Mouse (Mus musculus): Measurements from ENCODE around the gene Rpl10-ps3.

The Rpl10-ps3 gene

GRCm38 (mm10) chr9:50344868-50345267, at the start of gene Rpl10-ps3:
Gene Rpl10-ps3 (minus strand): TSS chr9:50344968.
- no peak for DNase-seq (ENCODE audit: low spot score in 2 of 2)

- no peak for DNase-seq (ENCODE audit: low spot score in 2 of 2)
These were observed 30.8 kb upstream of the Rpl10-ps3 start for GRCm38 (mm10) chr9:50375598-50375997.

- peak; percentile 53 to 60 for DNase-seq (ENCODE audit: low spot score in 2 of 2)
These were observed 29.9 kb upstream of the Rpl10-ps3 start for GRCm38 (mm10) chr9:50374666-50375065.

GRCm38 (mm10) chr9:50368551-50369297, 24.0 kb upstream of the Rpl10-ps3 start:
- DNase-seq (ENCODE audit: low spot score in 2 of 2), result no peak

GRCm38 (mm10) chr9:50365059-50365780, 20.5 kb upstream of the Rpl10-ps3 start:
- DNase-seq (ENCODE audit: low spot score in 2 of 2), result no peak

GRCm38 (mm10) chr9:50363962-50364361, 19.2 kb upstream of the Rpl10-ps3 start:
- DNase-seq (ENCODE audit: low spot score in 2 of 2), result no peak

- DNase-seq (ENCODE audit: low spot score in 2 of 2), result no peak
These were observed 18.5 kb upstream of the Rpl10-ps3 start for GRCm38 (mm10) chr9:50363259-50363658.

- DNase-seq (ENCODE audit: low spot score in 2 of 2), result no peak
These were observed 17.8 kb upstream of the Rpl10-ps3 start for GRCm38 (mm10) chr9:50362556-50362955.

- DNase-seq (ENCODE audit: low spot score in 2 of 2), result no peak
These were observed 15.6 kb upstream of the Rpl10-ps3 start for GRCm38 (mm10) chr9:50360370-50360769.

GRCm38 (mm10) chr9:50357331-50357730, 12.6 kb upstream of the Rpl10-ps3 start:
- DNase-seq (ENCODE audit: low spot score in 2 of 2), result no peak

GRCm38 (mm10) chr9:50351746-50352145, 7.0 kb upstream of the Rpl10-ps3 start:
- no peak for DNase-seq (ENCODE audit: low spot score in 2 of 2)

- no peak for DNase-seq (ENCODE audit: low spot score in 2 of 2)
These were observed 5.8 kb upstream of the Rpl10-ps3 start for GRCm38 (mm10) chr9:50350571-50350970.

GRCm38 (mm10) chr9:50349156-50349555, 4.4 kb upstream of the Rpl10-ps3 start:
- DNase-seq (ENCODE audit: low spot score in 2 of 2), result no peak

GRCm38 (mm10) chr9:50348256-50348655, 3.5 kb upstream of the Rpl10-ps3 start:
- DNase-seq (ENCODE audit: low spot score in 2 of 2), result no peak

- no peak for DNase-seq (ENCODE audit: low spot score in 2 of 2)
These were observed 9.0 kb downstream of the Rpl10-ps3 start for GRCm38 (mm10) chr9:50335539-50336325.

GRCm38 (mm10) chr9:50333413-50333812, 11.4 kb downstream of the Rpl10-ps3 start:
- peak in 1 of 2 experiments; percentile 26 for DNase-seq (ENCODE audit: low spot score in 2 of 2)

- DNase-seq (ENCODE audit: low spot score in 2 of 2), result no peak
These were observed 20.2 kb downstream of the Rpl10-ps3 start for GRCm38 (mm10) chr9:50324355-50325225.

- DNase-seq (ENCODE audit: low spot score in 2 of 2), result no peak
These were observed 24.0 kb downstream of the Rpl10-ps3 start for GRCm38 (mm10) chr9:50320729-50321128.

GRCm38 (mm10) chr9:50319506-50319905, 25.3 kb downstream of the Rpl10-ps3 start:
- DNase-seq (ENCODE audit: low spot score in 2 of 2), result no peak

- no peak for DNase-seq (ENCODE audit: low spot score in 2 of 2)
These were observed 27.5 kb downstream of the Rpl10-ps3 start for GRCm38 (mm10) chr9:50317299-50317698.

GRCm38 (mm10) chr9:50315650-50316049, 29.1 kb downstream of the Rpl10-ps3 start:
- no peak for DNase-seq (ENCODE audit: low spot score in 2 of 2)

All from right cerebral cortex, postnatal 36 days (tissue).